Mouse (Mus musculus) liver (tissue): ENCODE measurements around the gene Atxn1.
A peak's percentile ranks its signal among the peaks of the same experiment; 100 is the strongest.

Experiments used
- DNase-seq: peaks from one replicate; pipeline ENCODE4 v3.0.0-alpha.2; 2020; ENCODE audit warnings: mixed read lengths

Gene Atxn1

DNA sequence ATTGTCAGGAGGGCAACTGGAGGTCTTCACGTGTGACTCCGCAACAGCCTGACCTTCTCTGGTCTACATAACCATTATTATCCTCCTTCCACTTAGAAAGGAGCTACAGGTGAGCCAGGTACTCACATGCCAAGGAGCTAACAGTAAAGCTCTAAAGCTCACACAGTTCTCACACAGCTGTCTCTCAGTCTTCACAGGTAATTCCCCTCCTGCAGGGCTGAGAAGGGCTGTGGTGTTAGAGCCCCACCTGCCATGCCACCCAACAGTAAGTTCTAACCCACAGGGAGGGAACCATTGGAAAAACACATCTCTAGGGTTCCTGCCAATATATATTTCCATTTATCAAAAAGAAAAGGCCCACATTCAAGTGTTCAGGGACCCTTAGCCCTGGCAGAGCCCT, 73.7 kb downstream of the Atxn1 start:
- no peak for DNase-seq

DNA sequence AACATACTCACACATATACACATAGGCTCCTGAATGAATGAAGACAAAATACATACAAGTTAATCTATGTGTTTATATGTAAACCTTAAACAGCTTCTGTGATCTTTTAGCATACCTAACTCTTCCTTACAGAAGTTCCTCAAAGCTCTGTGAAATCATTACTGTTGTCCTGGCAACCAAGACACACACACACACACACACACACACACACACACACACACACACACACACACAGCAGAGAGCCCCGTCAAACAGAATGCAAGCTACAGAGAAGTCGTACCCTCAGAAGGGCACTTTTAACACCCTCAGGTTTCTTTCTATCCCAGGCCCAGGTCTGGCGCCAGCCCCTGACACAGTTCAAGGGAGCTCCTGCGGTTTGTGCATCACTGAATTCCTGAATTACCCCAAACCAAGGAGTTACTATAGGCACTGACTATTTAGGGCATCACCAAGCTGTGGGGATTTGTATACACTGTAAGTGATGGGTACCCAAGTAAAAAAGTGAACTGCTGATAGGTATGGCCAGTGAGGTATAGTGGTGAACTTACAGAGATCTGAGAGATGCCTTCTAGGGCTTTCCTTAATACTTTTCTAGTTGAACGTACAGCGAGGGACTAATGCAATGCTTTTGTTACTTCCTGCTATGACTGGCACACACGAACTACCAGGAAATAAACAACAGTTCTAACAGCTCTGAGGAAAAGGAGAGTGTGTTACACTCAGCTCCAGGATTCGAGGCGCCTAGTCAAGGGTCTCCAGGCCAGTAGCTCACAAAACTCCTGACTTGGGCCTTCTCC, 75.7 kb downstream of the Atxn1 start:
- no peak for DNase-seq

DNA sequence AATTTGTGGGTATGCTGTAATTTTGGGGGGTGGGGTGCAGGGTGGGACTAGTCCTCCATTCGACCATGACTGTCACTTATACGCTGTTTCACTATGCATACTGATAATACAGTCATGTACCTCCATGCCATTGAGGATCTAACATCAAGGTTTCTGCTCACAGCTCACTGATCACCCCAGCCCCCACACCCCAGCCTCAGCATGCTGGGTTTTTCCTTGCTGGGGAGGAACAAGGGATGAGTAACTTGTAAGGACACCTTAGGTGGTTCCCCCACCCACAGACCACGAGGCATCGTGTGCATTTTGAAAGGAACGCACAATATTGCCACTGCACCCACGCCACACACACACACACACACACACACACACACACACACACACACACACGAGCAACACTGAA, 79.9 kb downstream of the Atxn1 start:
- DNase-seq: no peak

DNA sequence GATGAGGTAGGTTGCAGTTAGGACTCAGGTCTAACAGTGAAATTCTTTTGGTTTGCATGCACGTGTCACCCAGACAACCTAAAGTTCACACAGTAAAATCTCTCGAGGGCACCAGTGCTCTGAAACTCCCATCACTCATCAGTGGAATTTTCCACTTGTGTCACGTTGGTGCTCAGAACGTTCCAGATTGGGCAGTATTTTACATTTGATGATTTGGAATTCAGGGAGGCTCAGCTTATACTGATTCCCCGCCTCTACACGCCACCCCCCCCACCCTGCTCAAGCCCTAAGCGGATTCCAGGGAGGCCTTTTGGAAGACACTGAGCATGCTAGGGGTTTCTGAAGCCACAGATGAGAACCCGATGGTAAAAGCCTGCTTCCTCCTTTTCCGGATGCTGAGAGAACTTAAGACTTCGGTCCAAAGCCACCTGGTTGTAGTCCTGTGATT, 81.0 kb downstream of the Atxn1 start:
- DNase-seq: no peak

DNA sequence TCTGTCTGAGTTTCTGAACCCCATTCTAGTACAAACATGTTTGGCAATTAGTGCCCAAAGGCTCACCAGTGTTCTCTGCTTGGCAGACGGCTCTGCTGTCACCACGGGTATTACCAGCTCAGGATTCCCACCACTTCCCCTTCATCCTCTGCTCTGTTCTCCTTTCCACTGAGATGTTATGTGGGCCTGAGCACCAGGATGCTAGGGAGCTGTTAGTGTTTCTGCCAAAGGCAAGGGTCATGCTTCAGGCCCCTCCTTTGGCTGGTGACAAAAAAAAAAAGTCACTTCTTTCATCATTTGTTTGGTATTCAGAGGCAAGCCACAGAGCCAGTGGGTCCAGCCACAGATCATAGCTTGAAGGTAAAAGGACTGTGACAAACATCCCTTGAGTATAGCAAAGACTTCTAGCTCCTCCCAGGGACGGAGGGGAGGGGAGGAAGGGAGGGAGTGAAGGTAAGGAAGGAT, 81.8 kb downstream of the Atxn1 start:
- DNase-seq: no peak

DNA sequence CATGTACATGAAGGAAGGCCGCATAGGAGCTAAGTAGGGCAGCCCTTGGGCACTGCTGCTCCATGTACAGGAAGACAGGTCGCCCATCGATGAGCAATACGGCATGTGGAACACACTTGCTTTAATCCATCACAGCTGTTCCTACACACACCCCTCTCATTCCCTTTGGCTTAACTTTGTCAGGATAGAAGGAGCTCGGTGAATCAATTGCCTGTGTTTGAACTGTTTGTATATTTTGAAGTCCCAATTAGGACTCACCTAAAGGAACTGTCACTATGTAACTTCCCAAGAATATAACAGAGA, 84.3 kb downstream of the Atxn1 start:
- DNase-seq: no peak

DNA sequence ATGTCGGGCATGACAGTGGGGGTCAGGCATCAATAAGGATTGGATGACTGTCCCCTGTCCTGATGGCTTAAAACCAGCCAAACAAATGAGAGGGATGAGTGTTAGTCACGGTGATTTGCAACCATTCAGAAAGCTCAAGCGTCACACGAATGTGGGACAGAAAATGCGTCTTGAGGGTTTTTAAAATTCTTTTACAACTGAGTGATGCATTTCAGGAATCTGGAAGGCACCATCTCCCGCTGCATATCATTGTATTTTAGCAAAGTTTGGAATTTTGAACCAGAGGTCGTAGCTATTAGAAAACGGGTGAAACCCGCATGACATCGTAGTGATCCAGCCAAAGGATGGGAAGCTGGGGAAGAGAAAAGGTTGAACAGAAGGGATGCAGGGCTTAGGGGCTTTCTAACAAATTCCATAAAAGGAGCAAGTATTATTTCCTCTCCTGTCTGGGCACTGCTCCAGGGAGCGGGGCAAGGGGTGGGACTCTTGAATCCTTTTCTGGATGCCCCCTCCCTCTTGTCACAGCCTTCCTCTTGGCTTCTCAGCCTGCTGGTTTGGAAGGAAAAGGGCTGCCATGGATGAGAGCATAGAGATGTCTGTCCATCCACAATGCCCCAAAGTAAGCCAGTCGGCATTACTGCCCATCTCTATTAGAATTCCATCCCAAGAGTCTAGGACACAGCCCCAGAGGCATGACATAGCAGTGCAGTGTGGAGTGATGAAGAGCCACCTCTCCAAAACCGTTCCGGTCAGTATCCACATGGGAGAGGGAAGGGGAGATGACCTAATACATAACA, 84.9 kb downstream of the Atxn1 start:
- DNase-seq: no peak

DNA sequence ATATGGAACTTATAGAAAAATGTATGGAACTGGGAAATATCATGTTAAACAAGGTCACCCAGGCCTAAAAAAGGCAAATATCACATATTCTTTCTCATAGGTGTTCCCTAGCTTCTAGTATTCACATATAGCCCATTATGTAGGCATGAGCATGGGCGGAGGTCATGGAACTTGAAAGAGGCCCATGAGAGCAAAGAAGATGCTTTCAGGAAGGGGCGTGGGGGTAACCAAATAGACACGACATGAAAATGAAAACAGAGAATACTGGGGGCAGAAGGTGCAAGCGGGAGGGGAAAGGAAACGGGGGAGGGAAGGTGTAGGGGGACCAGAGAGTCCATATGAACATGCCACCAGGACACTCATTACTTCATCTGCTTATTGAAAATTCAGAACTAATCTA, 87.9 kb downstream of the Atxn1 start:
- no peak for DNase-seq

DNA sequence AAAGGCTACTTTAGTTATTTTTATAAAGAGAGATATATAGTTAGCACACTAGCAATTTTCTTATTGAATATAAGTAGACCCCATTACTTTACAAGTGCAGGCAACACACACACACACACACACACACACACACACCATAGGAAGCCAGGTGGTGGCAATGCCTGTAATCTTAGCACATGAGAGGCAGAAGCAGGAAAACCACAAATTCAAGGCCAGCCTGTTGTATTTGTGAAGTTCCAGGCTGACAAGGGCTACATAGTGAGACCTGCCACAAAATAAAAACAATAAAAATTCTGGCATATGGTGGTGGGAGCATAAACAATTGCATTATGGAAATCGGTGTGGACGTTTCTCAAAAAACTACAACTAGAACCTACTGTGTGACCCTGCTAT, 88.4 kb downstream of the Atxn1 start:
- DNase-seq: no peak

DNA sequence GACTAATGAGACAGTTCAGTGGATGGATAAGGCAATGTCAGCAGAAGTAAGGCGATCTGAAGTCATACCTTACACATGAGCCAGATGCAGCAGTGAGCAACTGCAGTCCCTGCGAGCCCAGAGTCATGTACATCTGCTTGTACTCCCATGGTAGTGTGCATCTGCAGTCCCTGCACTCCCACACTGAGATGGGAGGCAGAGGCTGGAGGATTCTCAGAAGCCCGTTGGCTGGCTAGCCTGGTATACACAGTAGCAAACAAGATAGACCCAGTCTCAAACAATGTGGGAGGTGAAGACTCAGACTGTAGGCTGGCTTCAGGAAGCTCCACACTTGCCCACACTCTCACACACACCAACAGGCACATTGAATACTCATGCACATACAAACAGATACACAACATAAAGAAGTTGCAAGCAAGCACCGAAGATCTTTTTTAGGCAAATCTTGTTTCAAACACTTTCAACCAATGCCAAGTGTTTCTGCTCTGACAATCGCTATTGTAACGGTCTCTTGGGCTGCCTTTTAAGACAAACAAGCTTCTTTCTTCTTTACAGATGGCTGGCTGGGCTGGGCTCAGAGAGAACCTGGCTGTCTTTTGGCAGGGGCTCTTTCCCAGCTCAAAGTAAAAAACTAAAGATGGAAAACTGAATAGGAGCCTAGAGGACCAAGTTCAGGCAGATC, 89.0 kb downstream of the Atxn1 start:
- DNase-seq: no peak

DNA sequence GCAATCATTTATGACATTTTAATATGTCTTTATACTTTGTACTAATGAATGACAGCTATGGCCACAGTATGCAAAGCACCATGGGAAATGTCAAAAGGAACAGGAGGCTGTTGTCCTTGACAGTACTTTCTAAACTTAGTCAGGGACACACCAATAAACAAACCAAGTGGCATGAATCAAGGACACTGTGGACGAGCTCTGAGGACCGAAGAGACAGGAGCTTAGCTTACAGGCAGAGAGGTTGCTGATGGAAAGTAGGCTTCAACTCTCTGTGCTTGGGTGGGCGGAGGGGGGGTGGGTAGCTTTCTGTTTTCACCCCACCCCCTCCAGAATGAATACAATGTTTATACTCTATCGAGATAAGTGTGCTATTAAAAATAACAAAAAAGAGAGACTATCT, 90.6 kb downstream of the Atxn1 start:
- no peak for DNase-seq

DNA sequence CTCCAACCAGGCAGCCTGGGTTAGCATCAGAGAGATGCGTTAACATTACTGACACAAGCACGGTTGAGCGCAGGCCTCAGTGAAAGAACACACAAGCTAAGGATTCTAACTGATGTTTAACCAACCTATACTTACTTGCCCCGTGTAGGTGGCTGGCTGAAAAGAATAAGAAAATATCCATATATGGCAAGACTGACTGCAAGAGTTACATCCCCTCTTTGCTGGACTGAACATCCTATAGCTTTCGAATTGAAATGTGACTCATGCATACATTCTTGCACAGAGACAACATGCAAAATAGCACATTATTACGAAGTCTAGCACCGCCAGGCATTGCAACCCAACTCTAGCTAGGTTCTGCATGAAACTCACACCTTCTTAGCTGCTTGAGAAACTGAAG, 91.8 kb downstream of the Atxn1 start:
- no peak for DNase-seq

DNA sequence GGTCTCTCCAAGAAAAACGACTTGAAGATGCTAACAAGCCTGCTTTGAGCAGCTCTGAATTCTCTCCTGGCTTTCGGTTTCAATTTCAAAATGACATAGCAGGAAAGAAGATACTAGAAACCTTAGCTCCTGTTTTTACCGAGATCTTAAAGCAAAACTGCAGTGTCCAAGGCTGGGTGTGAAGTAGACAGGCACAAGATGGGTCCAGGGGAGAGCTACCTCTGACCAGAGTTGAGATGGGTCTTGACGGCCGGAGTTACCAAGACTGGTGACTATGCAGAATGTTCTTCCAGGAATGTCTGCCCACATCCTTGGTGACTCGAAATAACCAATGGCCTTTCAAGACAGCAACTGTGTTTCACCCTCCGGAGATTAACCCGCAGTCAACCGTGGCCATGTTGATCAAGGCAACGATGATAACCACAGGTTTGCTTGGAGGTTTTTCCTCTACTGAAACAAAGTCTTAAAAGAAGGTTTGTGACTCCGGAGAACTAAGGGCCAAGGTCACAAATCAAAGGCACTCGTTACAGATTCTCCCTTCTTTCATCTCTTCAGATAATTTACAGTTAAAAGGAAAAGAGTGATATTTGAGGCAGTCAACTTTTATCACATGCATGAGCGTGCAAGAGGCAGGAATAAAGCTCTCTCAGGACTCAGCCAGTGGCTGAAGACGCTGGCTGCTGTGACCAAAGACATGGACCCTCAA, 92.6 kb downstream of the Atxn1 start:
- DNase-seq: no peak

DNA sequence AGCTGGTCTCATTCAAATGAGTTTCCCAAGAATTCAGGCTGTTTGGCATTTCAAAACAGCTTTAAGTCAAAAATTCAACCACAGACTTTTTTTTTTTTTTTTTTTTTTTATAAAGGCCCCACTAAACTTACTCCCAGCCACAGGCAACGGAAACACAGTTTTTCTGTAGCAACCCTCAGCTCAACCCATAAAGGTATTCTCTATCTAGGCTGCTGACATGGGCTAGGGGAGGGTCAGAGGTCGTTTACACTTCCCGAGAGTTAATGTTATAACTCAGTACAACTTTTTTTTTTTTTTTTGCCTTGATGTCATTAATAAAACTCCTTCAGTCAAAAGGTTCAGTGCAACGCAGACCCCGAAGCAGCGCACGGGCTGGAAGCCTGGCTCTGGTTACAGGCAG, 93.3 kb downstream of the Atxn1 start:
- no peak for DNase-seq

DNA sequence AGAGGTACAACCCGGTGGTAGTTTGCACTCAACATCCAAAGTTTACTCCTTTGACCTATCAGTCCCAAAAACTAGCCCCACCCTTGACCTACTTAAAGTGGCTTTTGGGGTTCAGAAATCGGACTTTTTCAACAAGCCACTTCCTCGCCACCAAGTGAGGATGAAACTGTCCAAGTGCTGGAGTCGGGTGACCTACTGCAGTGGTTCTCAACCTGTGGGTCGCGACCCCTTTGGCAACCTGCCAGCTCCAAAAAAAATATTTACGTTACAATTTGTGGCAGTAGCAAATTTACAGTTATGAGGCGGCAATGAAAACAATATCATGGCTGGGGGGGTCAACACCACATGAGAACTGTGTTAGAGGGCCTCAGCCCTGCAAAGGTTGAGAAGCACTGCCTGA, 95.9 kb downstream of the Atxn1 start:
- no peak for DNase-seq

DNA sequence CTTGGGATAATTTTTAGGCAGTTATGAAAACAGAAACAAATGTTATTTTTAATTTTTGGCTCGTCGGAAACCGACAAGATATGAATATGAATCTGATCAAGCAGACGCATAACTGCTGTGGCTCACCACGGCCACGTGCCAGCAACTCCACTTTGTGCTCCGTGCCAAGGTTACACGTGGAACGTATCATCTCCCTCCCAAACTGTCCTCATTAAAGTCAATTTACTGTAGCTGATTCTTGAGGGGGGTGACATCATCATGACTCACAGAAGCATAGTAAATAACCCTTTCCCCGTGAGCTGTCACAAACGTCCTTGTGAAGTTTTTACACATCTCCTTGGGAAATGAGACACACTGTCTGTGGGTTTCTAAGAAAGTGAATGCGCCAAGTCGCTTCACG, 97.5 kb downstream of the Atxn1 start:
- no peak for DNase-seq

DNA sequence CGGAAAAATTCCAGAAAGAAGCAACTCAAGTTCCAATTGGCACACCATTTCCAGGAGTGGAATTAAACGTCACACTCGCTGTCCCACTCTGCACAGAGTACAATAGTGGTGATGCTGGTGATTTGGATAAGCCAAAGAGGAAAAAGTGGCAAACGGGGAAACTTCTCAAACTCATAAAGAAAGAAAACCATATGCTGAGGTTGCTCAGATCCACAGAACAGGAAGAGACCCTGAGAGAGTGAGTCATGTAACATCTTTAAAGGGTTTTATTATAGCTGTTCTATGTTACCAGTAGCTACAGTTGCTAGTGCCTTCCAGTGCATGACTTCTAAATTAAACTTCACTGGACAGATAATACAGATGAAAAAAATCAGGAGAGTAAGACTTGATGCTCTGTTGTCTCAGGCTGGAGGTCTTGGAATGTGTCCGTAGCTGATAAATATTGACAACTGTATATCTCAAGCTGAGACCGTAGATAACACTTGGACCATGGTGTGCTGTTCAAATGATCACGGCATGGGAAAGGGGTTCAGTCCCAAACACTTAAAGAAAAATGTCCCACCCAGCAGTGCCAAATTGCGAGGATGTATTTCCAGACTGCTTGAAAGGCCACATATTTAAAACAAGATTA, 98.1 kb downstream of the Atxn1 start:
- peak; percentile 23 for DNase-seq

DNA sequence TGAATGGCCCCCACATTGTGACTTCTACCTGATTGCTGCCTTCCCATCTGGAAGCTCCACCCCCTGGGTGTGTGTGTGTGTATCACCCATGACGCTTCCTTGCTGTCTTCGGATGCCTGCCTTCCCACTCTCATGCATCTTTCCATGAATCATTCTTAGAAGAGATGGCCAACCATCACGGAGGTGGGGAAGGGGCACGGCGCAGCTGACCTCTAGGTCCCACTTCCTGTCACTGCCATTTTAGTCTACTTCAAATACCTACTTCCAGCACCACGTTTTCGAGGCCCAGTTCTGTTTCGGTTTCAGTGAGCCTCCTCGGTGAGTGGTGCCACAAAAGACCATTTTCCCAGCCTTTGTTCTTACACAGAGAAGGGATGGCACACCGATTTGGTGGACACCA, 99.2 kb downstream of the Atxn1 start:
- DNase-seq: no peak

DNA sequence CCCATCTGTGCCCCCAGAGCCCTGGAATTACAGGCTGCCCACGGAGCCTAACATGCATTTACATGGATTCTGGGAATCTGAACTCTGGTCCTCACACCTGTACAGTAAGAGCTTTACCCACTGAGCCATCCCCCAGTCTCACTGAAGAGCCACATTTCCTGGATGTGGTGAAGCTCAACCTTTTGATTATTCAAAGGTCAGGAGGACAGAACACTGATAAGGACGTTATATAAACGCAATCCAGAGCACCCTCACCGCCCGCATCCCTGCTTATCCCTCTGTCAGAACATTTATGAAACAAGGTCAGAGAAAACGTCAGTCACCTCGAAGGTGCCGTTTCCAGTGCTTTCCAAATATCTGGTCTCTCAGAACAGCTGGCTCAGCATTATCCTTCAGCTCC, 101.0 kb downstream of the Atxn1 start:
- no peak for DNase-seq

DNA sequence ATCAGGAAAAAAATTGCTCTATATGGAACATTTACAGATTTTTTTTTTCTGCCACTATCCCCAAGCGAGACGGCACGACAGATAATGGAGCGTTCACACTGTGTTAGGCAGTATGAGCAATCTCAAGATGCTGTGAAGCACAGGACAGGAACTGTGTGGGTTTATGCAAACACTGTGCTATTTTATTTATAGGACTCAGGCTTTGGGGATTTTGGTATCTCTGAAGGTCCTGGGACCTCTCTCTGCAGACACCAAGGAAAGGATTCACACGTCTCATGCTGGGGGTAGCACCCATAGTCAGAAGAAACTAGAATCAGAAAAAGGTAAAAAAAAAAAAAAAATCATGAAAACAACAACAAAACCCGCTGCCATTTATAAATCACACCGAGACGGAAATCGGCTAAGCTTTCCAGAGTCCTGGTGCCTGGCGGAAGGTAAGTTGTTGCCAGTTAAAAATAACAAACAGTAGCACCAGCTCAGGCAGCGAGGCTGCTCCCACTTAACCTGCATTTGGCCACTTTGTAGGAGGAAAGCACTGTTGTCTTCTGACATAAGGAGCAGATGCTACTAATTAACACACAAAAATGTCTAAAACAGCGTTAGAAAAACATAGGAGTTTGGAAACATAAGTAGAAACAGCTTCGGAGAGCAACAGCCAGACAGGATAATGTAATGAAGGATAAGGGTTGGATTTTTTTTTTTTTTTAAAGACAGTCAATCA, 102.8 kb downstream of the Atxn1 start:
- DNase-seq: no peak

DNA sequence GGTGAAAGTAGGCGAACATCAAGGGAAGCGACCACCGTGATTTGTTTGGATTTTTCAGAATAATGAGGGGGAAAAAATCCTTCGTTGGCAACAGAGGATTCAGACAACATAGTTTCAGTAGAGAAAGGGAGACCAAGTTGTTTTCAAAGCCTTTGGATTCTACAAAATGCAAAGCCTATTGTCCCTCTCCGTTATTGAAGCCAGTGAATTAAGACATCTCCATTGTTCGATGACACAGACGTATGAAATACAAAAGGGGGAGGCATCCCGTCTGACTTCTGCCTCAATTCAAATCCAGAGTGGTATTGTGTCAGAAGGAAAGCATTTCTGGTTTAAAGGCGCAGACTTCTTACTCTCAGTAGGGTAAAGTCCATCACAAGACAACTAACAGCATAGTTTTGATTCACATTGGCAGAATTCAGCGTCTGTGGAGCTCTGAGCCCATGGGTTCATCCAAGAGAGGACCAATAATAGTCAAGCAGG, 103.7 kb downstream of the Atxn1 start:
- DNase-seq: no peak
